Mouse (Mus musculus) midbrain, embryonic 14.5 days (tissue): ENCODE data around the gene Gm3250. TPM values are rescaled to one million over a fixed set of nuclear protein-coding genes. Genes with fewer than 3 reads are reported as not detected.
"Not testable (repeated sequence)": the region's sequence is repeated elsewhere in the genome, so short reads cannot be mapped to it uniquely, and the experiment has no call there.

Experiments used
- ATAC-seq: fragments of 200-750 bp; cut with Nextera tagmentation; 2 replicates; pipeline ENCODE4 v1.8.0; 2017; ENCODE audit warnings: moderate number of reproducible peaks, moderate library complexity; ENCODE audit not compliant: low FRiP score, low TSS enrichment
- DNase-seq: peaks from one replicate; pipeline ENCODE4 v3.0.0-alpha.2; 2015
- H3K27ac ChIP-seq: fragments of 300-500 bp; sonication (generic); replicated peaks from 2 replicates; pipeline ENCODE4 v1.5.1; 2014; ENCODE audit warnings: mild to moderate bottlenecking, low read depth, low read length, moderate library complexity
- H3K27me3 ChIP-seq: fragments of 300-500 bp; sonication (generic); 2 replicates; pipeline ENCODE4 v1.6.1; 2014; ENCODE audit warnings: low read length, control low read depth, mixed read lengths; ENCODE audit not compliant: control insufficient read depth, insufficient read depth
- H3K36me3 ChIP-seq: fragments of 300-500 bp; sonication (generic); 2 replicates; pipeline ENCODE4 v1.6.1; 2014; ENCODE audit warnings: low read length, control low read depth; ENCODE audit not compliant: control insufficient read depth, insufficient read depth
- H3K4me1 ChIP-seq: fragments of 300-500 bp; sonication (generic); 2 replicates; pipeline ENCODE4 v1.6.1; 2014; ENCODE audit warnings: mild to moderate bottlenecking, antibody characterized with exemption, low read length, control low read depth; ENCODE audit not compliant: control insufficient read depth, insufficient read depth
- H3K4me2 ChIP-seq: fragments of 300-500 bp; sonication (generic); 2 replicates; pipeline ENCODE4 v1.6.1; 2014; ENCODE audit warnings: mild to moderate bottlenecking, low read length, moderate library complexity
- H3K4me3 ChIP-seq: fragments of 300-500 bp; sonication (generic); replicated peaks from 2 replicates; pipeline ENCODE4 v1.5.1; 2014; ENCODE audit warnings: low read depth, low read length
- H3K9ac ChIP-seq: fragments of 300-500 bp; sonication (generic); replicated peaks from 2 replicates; pipeline ENCODE4 v1.6.1; 2014; ENCODE audit warnings: mild to moderate bottlenecking, low read length, moderate library complexity
- H3K9me3 ChIP-seq: fragments of 300-500 bp; sonication (generic); 2 replicates; pipeline ENCODE4 v1.6.1; 2016; ENCODE audit warnings: low read length, control low read depth, mixed read lengths; ENCODE audit not compliant: control insufficient read depth
- WGBS: fragments of 180-500 bp; shearing (Covaris S2); extraction: QIAGEN DNeasy Blood & Tissue Kit; methylation state at CpG from one replicate; pipeline ENCODE4 v1.1.7; 2014; 5-methylcytosine and 5-hydroxymethylcytosine counted together
- polyA plus RNA-seq: library from polyadenylated mRNA; unstranded; fragments of >200 nt; fragmentation: Nextera tagmentation; extraction: Ambion mirVana; gene quantifications from 2 replicates; pipeline ENCODE4 v1.2.1, GENCODE M21; 2014

The Gm3250 gene
- polyA plus RNA-seq, 1 experiment from 2014 or later, result not detected

- DNase-seq, result not testable (repeated sequence)
These were observed 16.0 kb upstream of the Gm3250 start for GRCm38 (mm10) chr10:77798164-77798920.

GRCm38 (mm10) chr10:77797677-77798076 lies 15.3 kb upstream of the Gm3250 start:
- H3K9me3 ChIP-seq, result no peaks in the 10 kb centered on the region
- H3K4me3 ChIP-seq, result no peak overlapping the region
- WGBS, result 19% methylated on average over 3 of the region's 3 CpGs
- peak; percentile 11 for DNase-seq
- 0 out of 2 replicates have a peak overlapping the region, but pooled peaks have one; percentile 38 for H3K27ac ChIP-seq
- H3K4me2 ChIP-seq, result no peak overlapping the region
- ATAC-seq, result no peak
- H3K27me3 ChIP-seq, result no peaks in the 10 kb centered on the region
- no peaks in the 10 kb centered on the region for H3K4me1 ChIP-seq
- H3K9ac ChIP-seq, result no peak overlapping the region
- no peaks in the 10 kb centered on the region for H3K36me3 ChIP-seq

More at GRCm38 (mm10) chr10:77798164-77798920, 16.0 kb upstream of the Gm3250 start:
- H3K36me3 ChIP-seq, H3K9ac ChIP-seq, H3K4me1 ChIP-seq, H3K4me2 ChIP-seq, H3K4me3 ChIP-seq, ATAC-seq, H3K27me3 ChIP-seq, H3K9me3 ChIP-seq: not testable (repeated sequence)
- peak overlapping the region; percentile 37; the same call in 1 of the 2 replicates for H3K27ac ChIP-seq
- 45% methylated on average over 3 of the region's 3 CpGs for WGBS

GRCm38 (mm10) chr10:77794976-77795375 lies 12.6 kb upstream of the Gm3250 start, which contains the start of gene Gm9639:
Gm9639 (minus strand) TSS chr10:77795076.
- WGBS, result 50% methylated on average over 2 of the region's 2 CpGs
- H3K4me1 ChIP-seq, result no peaks in the 10 kb centered on the region
- no peak within 1 kb of the TSS for H3K4me2 ChIP-seq
- no peak within 1 kb of the TSS for H3K27ac ChIP-seq
- H3K9me3 ChIP-seq, result no peaks in the 10 kb centered on the region
- H3K36me3 ChIP-seq, result no peaks in the 10 kb centered on the region
- ATAC-seq (no peak), DNase-seq (no peak)
- no peaks in the 10 kb centered on the region for H3K27me3 ChIP-seq
- no peak within 1 kb of the TSS for H3K4me3 ChIP-seq
- no peak within 1 kb of the TSS for H3K9ac ChIP-seq

- Histone ChIP-seq H3K4me1 (no peaks in the 10 kb centered on the region), H3K9ac (no peak overlapping the region), H3K27me3 (no peaks in the 10 kb centered on the region), H3K27ac (no peak overlapping the region), H3K4me3 (no peak overlapping the region), H3K4me2 (no peak overlapping the region), H3K9me3 (no peaks in the 10 kb centered on the region), H3K36me3 (no peaks in the 10 kb centered on the region)
- ATAC-seq (no peak), DNase-seq (no peak)
- 94% methylated on average over 2 of the region's 2 CpGs for WGBS
These were observed 6.3 kb upstream of the Gm3250 start for GRCm38 (mm10) chr10:77788621-77789020.

- not testable (repeated sequence) for DNase-seq, H3K9me3 ChIP-seq, H3K4me1 ChIP-seq, H3K36me3 ChIP-seq, H3K27ac ChIP-seq, H3K4me2 ChIP-seq, H3K4me3 ChIP-seq, H3K9ac ChIP-seq, ATAC-seq, H3K27me3 ChIP-seq
- 83% methylated on average over 1 of the region's 1 CpGs for WGBS
These were observed 5.5 kb upstream of the Gm3250 start, which contains the start of gene Gm7137 for GRCm38 (mm10) chr10:77787876-77788275. Gm7137 (minus strand) TSS chr10:77788200.

GRCm38 (mm10) chr10:77783396-77783795 lies 1.1 kb upstream of the Gm3250 start:
- H3K27me3 ChIP-seq, H3K4me2 ChIP-seq, H3K4me1 ChIP-seq, DNase-seq, H3K4me3 ChIP-seq, H3K36me3 ChIP-seq, H3K9me3 ChIP-seq, ATAC-seq, H3K27ac ChIP-seq, H3K9ac ChIP-seq: not testable (repeated sequence)
- 87% methylated on average over 1 of the region's 3 CpGs for WGBS

GRCm38 (mm10) chr10:77776844-77777243 lies 5.5 kb downstream of the Gm3250 start, which contains the start of gene Gm7138:
Gm7138 (minus strand) TSS chr10:77776944.
- not testable (repeated sequence) for H3K4me2 ChIP-seq, H3K36me3 ChIP-seq, H3K9me3 ChIP-seq, H3K27ac ChIP-seq, H3K4me1 ChIP-seq, H3K27me3 ChIP-seq, ATAC-seq, H3K9ac ChIP-seq, DNase-seq, H3K4me3 ChIP-seq
- 64% methylated on average over 1 of the region's 1 CpGs for WGBS

GRCm38 (mm10) chr10:77772142-77772541 lies 10.2 kb downstream of the Gm3250 start:
- not testable (repeated sequence) for H3K4me3 ChIP-seq, DNase-seq, H3K36me3 ChIP-seq, H3K27me3 ChIP-seq, H3K4me2 ChIP-seq, H3K27ac ChIP-seq, H3K9ac ChIP-seq, H3K9me3 ChIP-seq, ATAC-seq, H3K4me1 ChIP-seq
- 88% methylated on average over 2 of the region's 3 CpGs for WGBS

GRCm38 (mm10) chr10:77771225-77771624 lies 11.1 kb downstream of the Gm3250 start, which contains the start of gene Gm3238:
Gm3238 (minus strand) TSS chr10:77771325.
- H3K4me1 ChIP-seq, H3K4me3 ChIP-seq, H3K9ac ChIP-seq, H3K27ac ChIP-seq, H3K27me3 ChIP-seq, ATAC-seq, DNase-seq, H3K9me3 ChIP-seq, H3K4me2 ChIP-seq, H3K36me3 ChIP-seq: not testable (repeated sequence)
- 79% methylated on average over 1 of the region's 1 CpGs for WGBS
